Mouse (Mus musculus): ENCODE results near the gene Ppp2ca. TPM values are rescaled to one million over a fixed set of nuclear protein-coding genes. Genes with fewer than 3 reads are reported as not detected.

Gene Ppp2ca
- polyA plus RNA-seq (2015; fragmentation: Nextera tagmentation; extraction: Ambion mirVana) = 35.1 and 35.2 TPM in 2 replicates

DNA sequence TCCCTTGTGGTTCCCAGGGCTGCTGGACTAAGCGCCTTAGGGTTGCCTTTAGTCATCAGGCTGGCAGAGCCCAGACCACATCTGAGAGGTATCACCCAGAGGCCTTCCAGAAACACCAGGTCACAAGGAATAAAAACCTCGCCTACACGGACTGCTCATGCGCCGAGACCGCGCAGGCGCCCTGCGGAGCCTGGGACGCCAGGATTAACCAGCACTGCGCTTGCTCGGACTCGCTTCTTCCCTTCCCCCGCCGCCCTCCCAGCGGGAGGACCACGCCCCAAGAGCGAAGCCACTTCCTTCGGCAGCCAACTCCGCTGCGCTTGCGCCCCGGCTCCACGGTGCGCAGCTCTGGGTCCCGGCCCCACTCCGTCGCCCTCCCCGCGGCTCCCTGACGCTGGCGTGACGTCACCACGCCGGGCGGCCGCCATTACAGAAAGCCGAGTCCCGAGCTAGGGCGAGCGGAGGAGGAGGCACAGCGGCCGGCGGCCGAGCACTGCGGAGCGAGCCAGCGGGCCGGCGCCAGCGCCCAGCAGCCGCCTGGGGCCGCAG lies at the start of gene Ppp2ca:
Gene Ppp2ca, plus strand, starts transcription at position 284 of the 549 bp plus-strand sequence.

DNA sequence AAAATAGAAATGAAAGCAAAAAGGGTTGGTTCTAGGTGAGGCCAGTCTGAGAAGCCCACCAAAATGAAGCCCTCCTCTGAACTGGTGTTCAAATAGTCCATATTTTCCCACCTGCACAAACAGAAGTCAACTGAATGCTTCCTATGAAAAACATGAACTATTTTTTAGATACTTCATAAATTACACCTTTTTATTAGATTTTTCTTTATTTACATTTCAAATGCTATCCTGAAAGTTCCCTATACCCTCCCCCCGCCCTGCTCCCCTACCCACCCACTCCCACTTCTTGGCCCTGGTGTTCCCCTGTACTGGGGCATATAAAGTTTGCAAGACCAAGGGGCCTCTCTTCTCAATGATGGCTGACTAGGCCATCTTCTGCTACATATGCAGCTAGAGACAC lies 46.9 kb downstream of the Ppp2ca start, which contains the start of gene Olfr1373:
Gene Olfr1373, minus strand, starts transcription at position 101 of the 400 bp plus-strand sequence.

Other genes with a start within 250 kb of the Ppp2ca start
- gene Jade2, start 241.0 kb upstream of the Ppp2ca start, polyA plus RNA-seq (2015; fragmentation: Nextera tagmentation; extraction: Ambion mirVana) = 2.9 and 3.4 TPM in 2 replicates
- gene Cdkn2aipnl, start 131.0 kb upstream of the Ppp2ca start, polyA plus RNA-seq (2015; fragmentation: Nextera tagmentation; extraction: Ambion mirVana) = 63.1 and 67.5 TPM in 2 replicates
- 184 and 216 TPM in 2 replicates for gene Ube2b, start 97.9 kb upstream of the Ppp2ca start, polyA plus RNA-seq (2015; fragmentation: Nextera tagmentation; extraction: Ambion mirVana)
- 4.0 and 4.6 TPM in 2 replicates for gene Cdkl3, start 94.5 kb upstream of the Ppp2ca start, polyA plus RNA-seq (2015; fragmentation: Nextera tagmentation; extraction: Ambion mirVana)
- not detected in 2 replicates for gene Olfr1373, start 46.8 kb downstream of the Ppp2ca start, polyA plus RNA-seq (2015; fragmentation: Nextera tagmentation; extraction: Ambion mirVana)
- not detected in 2 replicates for gene Olfr1371, start 115.3 kb downstream of the Ppp2ca start, polyA plus RNA-seq (2015; fragmentation: Nextera tagmentation; extraction: Ambion mirVana)
- 346 and 349 TPM in 2 replicates for gene Skp1a, start 133.3 kb downstream of the Ppp2ca start, polyA plus RNA-seq (2015; fragmentation: Nextera tagmentation; extraction: Ambion mirVana)
- gene Tcf7, start 184.3 kb downstream of the Ppp2ca start, polyA plus RNA-seq (2015; fragmentation: Nextera tagmentation; extraction: Ambion mirVana) = 2.1 and 3.2 TPM in 2 replicates

All from spleen, postnatal 0 days (tissue).